Mouse (Mus musculus): ENCODE measurements at regions not wholly inside any gene's neighbourhood (a gene's known extent, or its start where the extent isn't known, plus 50 kb on each side); places are given as distances from the start of the nearest gene placed in this dataset.

DNA sequence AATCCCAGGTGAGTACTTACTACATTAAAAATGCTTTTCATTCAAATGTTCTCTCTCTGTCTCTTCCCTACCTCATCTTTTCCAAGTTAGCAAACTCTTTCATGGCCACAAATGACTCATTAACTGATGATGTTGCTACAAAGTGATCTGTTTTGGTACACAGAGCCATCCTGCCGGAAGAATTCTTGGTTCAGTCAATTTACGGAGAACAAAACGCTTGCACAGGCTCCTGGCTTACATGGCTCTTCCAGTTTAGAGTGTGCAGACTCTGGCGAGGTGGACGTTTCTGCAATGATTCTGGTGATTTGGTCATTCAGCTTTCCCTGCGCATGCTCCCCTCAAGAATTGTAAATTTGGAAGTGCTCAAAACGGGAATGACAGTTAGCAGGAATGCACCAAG, 131.4 kb upstream of the Sel1l start:
- no peak for DNase-seq

DNA sequence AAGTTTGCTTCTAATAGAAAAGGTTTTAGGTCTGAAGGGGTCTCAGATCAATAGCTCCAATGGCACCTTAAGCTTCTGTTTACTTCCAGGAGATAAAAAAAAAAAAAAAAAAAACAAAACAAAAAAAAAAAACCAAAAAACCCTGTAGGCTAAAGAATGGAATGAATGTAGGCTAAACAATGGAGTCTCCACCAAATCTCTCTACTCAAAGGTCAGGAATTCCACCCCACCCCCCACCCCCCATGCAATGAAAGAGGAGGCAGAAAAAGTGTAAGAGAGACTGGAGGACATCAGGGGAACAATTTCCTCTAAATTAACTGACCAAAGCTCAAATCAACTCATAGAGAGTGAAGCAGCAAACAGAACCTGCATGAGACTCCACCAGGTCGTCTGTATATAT, 122.1 kb upstream of the Sel1l start:
- DNase-seq, result no peak

DNA sequence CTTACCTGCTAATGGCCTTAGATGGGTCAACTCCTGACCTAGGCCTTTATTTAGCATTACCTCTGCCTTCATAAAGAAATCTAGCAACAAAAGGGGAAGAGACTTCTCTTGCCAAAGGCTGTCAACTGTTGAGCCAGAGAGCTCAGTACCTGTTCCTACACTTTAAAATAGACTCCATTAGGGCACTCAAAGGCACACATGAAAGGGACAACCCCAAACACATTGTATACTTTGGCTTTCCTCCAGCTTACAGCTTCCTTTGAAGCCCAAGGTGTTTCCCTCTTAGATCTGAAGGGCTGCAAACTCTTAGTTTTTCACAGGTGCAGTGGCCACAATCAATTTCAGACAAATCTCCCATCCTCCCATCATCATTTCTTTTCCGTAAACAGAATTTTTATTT, 117.0 kb upstream of the Sel1l start:
- DNase-seq, result no peak

DNA sequence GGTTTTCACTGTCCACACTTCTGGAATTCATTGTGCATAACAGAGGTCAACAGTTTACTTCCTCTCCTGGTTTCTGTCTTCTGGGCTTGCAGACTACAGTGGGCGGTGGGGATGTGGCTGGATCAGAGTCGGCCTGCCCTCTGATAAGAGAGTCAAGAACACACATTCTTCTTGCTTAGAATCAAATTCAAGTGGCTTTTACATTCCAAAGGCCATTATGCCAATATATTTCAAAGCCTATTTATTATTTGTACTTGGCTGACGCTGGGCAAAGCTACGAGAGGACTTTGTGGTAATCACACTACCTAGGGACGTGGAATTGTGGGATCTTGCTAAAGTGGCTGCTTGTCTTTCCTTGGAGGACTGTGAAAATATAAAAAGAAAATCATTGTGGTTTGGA, 114.3 kb upstream of the Sel1l start:
- no peak for DNase-seq

DNA sequence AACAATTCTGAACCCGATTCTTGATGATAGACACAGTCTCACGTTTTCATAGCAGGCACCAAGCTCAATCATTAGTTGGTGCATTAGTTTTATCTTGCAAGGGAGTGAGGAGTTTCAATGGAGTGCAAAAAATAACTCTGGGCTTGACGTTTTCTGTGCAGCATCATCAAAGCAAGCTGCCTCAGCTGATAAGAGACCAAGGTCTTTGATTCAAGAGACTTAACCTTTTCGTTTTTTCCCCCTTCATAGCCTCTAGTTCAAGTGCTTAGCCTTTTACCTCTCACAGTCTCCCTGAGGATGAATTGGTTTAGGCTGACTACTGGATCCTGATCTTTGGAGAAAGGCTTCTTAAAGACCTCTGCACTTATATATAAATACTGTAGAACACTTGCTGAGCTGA, 109.1 kb upstream of the Sel1l start:
- no peak for DNase-seq

DNA sequence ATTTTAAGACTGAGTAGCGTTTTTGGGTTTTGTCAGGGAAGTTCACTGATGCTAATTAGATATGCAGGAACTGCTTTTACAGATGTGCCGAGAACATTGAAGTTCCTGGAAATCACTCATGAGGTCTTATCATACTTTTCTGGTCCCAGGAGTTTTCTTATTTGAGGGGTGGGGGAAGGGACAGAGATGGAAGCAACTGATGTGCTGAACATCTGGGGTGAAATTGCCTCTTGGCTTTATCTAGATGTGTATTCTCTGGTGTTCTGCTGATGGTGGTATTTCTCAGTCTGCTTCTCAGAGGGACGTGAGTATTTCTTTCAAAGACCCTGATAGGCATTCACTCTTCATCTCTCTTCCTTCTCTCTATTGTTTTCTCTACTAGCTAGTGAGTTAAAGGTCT, 107.5 kb upstream of the Sel1l start:
- DNase-seq, result no peak

DNA sequence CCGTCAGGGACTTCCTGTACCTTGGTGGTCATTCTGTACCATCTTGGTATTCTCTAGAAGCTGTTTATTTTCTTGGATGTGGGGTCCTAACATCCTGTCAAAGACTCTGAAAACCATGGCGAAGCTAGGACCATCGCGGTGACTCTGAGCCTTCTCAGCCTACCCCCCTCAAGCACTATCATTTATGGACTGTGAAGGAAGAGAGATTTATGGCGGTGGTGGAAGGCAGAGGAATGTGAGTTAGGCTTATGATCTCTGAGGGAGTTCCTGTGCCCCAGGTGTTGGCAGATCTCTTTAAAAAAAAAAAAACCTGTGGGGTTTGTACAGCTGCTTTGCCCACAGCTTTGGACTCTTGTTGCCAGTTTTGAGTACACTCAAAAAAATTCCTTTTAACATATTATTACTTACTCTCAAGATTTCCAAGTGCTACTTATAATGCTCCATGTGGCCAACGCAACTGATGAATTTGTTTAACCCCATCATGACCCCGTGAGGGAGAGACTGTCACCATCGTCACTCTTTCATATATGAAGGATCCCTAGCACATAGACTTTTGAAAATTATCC, 99.7 kb upstream of the Sel1l start:
- no peak for DNase-seq

DNA sequence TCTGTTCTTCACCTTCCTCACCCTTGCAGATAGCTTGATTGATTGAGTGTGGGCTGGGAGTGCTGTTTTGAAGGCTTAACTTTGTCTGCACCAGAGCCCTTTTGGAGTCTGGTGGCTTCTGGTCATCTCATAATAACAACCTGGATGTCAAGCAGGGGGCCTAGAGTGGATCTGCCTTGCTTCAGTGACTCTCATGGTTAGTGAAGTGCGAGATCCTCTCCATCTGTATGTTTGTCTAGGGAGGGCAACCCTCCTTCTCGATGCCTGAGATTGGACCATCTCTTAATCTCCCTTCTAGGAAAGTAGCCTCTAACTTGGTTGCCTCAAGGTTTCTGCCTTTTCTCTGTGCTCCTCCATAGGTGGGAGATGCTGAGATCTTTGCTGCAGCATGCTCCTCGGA, 99.0 kb upstream of the Sel1l start:
- DNase-seq, result no peak

DNA sequence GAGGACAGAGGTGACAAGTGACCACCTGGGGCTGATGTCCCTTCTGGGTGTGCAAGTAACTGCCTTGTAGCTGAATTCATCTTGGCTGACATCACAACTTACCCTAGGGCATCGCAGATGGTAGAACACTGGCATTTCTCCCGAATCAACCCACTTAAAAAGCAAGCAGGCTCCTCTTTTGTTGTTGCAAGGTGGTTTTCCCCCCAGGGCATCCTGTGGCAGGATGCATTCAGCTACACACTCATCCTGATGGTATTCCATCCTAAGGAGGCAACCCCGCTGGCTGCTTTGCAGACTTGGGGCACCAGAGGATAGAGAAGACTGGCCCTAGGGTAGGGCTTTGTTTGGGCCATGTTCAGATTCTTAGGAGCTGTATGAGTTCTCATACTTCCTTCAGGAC, 97.6 kb upstream of the Sel1l start:
- DNase-seq, result no peak

DNA sequence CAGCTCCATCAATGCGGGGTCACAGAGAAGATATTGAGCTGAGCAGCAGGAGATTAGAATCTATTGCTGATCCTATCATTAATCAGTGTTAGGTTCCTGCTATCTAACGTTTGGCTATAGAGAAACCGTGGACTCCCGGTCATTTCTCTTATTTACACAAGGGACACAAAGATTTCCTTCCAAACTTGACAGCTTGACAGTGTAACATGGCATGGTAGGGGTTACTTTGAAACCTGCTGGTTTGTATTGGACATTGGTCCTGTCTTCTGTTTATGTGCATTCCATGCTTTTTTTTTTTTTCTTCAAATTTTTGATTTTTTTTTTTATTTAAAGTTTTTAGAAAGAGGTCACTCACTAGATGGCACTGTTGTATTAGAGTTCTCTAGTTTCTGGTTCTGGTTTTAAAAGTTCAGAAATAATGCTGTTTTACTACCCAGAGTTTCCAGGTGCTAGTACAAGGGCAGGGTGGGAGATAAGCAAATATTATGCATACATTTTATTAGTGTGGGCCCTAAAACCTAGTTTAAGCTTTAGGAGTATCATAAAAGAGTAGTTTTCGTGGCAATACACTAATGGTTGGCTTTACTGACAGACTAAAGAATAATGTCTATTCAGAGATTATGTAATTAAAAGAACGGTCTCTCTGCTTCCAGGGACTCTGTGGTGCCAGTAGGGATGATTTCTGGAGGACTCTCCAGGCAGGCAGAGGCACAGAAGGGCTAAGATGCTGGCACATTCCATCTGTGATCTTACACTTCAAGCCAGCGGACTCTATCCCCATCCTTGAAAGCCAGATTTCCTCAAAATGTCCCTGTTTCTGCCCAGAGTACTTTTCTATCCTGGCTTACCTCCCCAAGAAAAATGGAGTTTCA, 83.8 kb upstream of the Sel1l start:
- DNase-seq, result no peak

DNA sequence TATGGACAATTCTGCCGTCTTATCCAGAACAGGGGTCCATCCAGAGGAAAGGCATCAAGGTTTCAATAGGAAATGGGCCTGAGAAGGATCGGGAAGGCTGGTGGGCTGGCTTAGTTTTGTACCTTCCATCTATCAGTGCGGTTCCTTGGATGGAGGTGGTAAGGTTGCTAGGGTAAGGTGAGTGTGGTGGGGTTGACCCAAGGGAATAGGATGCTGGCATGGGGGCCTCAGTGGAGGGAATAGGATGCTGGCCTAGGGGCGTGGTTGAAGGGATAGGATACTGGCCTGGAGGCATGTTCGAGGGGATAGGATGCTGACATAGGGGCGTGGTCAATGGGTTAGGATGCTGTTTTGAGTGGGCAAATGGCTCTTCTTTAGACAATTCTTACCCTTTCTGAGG, 82.6 kb upstream of the Sel1l start:
- no peak for DNase-seq

DNA sequence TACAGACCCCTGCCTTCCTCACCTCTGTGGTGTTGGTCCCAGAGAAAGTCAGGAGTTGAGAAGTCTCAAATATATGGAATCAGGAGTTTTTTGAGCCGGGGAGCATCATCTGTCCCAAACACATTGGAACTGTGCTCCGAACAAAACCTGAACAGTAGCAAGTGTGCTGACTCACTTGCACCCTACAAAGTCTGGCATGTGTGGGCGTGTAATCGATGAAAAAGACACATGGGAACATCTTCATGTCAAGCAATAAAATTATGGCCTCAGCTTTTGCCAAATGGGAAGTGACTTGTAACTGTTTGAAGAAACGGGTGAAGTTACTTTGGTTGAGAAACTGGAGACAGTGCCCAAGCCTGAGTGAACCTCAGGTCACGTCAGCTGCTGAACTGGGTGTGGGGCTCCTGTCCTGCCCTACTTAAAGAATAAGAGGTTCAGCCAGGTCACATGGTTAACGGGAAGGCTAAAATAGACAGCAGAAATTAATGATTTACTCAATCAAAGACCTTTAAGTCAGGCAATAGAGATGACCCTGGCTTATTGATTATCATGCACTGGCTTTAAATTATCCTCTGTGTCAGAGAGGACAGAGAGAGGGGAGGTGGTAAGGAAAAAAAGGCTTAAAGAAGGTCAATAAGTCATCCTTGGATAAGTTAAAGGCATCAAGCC, 80.6 kb upstream of the Sel1l start:
- no peak for DNase-seq

DNA sequence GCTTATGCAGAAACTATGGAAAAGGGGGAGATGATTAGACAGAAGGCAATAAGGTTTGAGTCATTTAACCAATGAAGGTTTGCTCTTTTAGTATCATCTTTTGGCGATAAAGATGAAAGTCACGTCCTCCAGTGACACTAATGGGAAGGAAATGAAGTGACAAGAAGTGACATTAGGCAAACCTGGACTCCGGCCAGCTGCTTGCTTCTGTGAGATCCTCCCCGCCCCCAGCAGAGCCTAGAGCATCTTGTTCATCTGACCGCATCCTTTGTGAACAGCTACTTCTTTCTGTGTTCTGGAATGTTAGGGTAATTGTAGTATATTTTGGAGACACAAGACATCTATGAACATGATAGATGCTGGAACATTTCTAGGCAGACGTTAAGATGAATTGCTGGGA, 78.6 kb upstream of the Sel1l start:
- DNase-seq, result no peak

DNA sequence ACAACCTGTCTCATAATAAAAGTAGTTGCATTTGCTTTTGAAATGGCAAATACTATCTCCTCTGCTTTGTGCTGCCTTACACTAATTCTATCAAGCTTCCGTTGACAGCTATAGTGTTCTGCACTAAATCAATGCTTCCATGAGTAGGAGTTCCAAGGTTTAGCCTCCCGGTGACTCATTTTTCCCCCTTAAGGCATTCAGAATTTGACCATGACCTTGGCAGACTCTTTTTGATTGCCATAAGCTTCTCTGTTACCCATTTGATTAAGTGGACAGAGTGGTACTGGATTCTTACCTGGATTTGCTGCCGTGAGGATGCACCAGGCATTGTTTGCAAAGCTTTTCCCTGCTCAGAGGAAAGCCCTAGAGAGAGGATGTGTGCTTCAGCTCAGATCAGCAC, 66.5 kb upstream of the Sel1l start:
- no peak for DNase-seq

DNA sequence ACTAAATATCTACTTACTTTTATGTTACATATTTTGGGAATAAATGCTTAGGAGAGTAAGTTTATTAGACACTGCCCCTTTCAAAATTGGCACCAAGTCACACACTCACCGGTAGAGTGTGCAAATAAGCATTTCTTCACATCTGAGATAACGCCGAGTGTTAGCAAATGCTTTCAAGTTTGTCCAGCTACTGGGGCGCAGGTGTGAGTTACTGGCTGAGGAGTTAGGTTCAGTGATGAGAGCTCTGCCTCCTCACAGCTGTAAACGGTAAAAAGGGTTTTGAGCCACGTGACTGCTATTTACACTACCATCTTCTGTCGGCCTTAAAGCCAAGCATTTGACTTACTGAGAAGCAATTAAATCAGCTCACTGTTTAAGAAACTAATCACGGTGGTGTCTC, 61.6 kb upstream of the Sel1l start:
- DNase-seq, result no peak
